Mouse (Mus musculus) midbrain, embryonic 14.5 days (tissue): ENCODE data around the gene Syne2. TPM values are rescaled to one million over a fixed set of nuclear protein-coding genes. Genes with fewer than 3 reads are reported as not detected.

Experiments used
- ATAC-seq: fragments of 200-750 bp; cut with Nextera tagmentation; 2 replicates; pipeline ENCODE4 v1.8.0; 2017; ENCODE audit warnings: moderate number of reproducible peaks, moderate library complexity; ENCODE audit not compliant: low FRiP score, low TSS enrichment
- DNase-seq: peaks from one replicate; pipeline ENCODE4 v3.0.0-alpha.2; 2015
- H3K27ac ChIP-seq: fragments of 300-500 bp; sonication (generic); replicated peaks from 2 replicates; pipeline ENCODE4 v1.5.1; 2014; ENCODE audit warnings: mild to moderate bottlenecking, low read depth, low read length, moderate library complexity
- H3K27me3 ChIP-seq: fragments of 300-500 bp; sonication (generic); 2 replicates; pipeline ENCODE4 v1.6.1; 2014; ENCODE audit warnings: low read length, control low read depth, mixed read lengths; ENCODE audit not compliant: control insufficient read depth, insufficient read depth
- H3K36me3 ChIP-seq: fragments of 300-500 bp; sonication (generic); 2 replicates; pipeline ENCODE4 v1.6.1; 2014; ENCODE audit warnings: low read length, control low read depth; ENCODE audit not compliant: control insufficient read depth, insufficient read depth
- H3K4me1 ChIP-seq: fragments of 300-500 bp; sonication (generic); 2 replicates; pipeline ENCODE4 v1.6.1; 2014; ENCODE audit warnings: mild to moderate bottlenecking, antibody characterized with exemption, low read length, control low read depth; ENCODE audit not compliant: control insufficient read depth, insufficient read depth
- H3K4me2 ChIP-seq: fragments of 300-500 bp; sonication (generic); 2 replicates; pipeline ENCODE4 v1.6.1; 2014; ENCODE audit warnings: mild to moderate bottlenecking, low read length, moderate library complexity
- H3K4me3 ChIP-seq: fragments of 300-500 bp; sonication (generic); replicated peaks from 2 replicates; pipeline ENCODE4 v1.5.1; 2014; ENCODE audit warnings: low read depth, low read length
- H3K9ac ChIP-seq: fragments of 300-500 bp; sonication (generic); replicated peaks from 2 replicates; pipeline ENCODE4 v1.6.1; 2014; ENCODE audit warnings: mild to moderate bottlenecking, low read length, moderate library complexity
- H3K9me3 ChIP-seq: fragments of 300-500 bp; sonication (generic); 2 replicates; pipeline ENCODE4 v1.6.1; 2016; ENCODE audit warnings: low read length, control low read depth, mixed read lengths; ENCODE audit not compliant: control insufficient read depth
- WGBS: fragments of 180-500 bp; shearing (Covaris S2); extraction: QIAGEN DNeasy Blood & Tissue Kit; methylation state at CpG from one replicate; pipeline ENCODE4 v1.1.7; 2014; 5-methylcytosine and 5-hydroxymethylcytosine counted together
- polyA plus RNA-seq: library from polyadenylated mRNA; unstranded; fragments of >200 nt; fragmentation: Nextera tagmentation; extraction: Ambion mirVana; gene quantifications from 2 replicates; pipeline ENCODE4 v1.2.1, GENCODE M21; 2014

The Syne2 gene
- polyA plus RNA-seq, 1 experiment from 2014 or later, result 63.5 TPM

DNA sequence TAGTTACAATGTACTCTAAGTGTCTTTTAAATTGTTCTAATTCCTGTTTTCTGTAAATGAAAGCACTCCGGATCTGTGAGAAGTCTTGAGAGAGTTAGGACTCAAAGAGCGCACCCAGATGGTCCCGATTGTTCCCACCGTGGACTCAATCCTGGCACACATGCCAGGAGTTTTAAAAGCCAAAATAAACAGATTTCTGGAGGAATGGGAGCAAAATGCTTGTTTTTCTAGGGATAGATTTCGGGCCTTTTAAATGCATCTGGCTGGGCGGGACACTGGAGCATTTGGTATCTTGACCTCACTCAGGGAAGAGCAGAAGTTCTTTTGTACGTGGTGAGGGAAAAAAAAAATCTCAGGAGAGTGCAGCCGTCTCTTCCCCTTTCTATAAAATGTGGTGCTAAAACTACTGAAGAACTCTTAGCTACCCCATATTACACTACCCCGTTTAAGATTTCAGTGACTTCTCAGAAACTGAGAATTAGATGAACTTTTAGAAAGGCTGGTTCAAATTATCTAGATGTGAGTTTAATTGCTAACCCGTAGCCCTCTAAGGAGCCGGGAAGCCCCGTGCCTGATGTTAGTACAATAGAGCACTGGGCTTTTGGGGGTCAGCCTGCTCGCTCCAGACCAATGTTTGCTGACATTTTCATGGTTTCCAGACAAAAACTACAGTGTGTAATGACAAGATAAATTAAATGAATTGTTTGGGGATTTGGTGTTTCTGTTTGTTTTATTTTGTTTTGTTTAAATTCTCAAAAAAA is 255.3 kb downstream of the Syne2 start:
- H3K27me3 ChIP-seq, result no peaks in the 10 kb centered on the region
- H3K36me3 ChIP-seq, result peaks cover 18% of the 10 kb centered on the region
- peaks cover 9% of the 10 kb centered on the region; the same call in 1 of the 2 replicates for H3K4me1 ChIP-seq
- ATAC-seq (no peak), DNase-seq (peak; percentile 24)
- H3K4me2 ChIP-seq, result peak overlapping the region; percentile 22
- H3K9ac ChIP-seq, result no peak overlapping the region
- no peaks in the 10 kb centered on the region for H3K9me3 ChIP-seq
- no peak overlapping the region for H3K4me3 ChIP-seq
- H3K27ac ChIP-seq, result no peak overlapping the region
- 10% methylated on average over 13 of the region's 13 CpGs for WGBS

DNA sequence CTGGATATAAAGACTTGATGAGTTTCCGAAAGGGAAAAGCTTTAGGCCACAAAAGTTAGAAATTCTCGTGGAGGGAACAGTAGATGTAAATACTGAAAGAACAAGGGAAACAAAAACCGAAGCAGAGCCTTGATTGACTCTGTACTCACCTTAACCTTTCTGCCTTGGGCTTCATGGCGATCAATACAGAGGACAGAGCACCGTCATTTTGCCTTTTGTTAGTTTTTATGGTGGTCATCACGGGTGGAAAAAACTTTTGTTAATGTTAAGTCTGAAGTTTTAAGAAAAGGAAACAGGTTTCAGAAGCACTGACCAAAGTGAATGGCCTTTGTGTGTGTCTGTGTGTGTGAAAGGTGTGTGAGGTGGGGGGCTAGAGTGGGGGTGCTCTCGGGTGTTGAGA is 256.0 kb downstream of the Syne2 start:
- 23% methylated on average over 7 of the region's 7 CpGs for WGBS
- Histone ChIP-seq H3K27me3 (no peaks in the 10 kb centered on the region), H3K4me1 (peaks cover 9% of the 10 kb centered on the region; the same call in 1 of the 2 replicates), H3K4me2 (no peak overlapping the region), H3K9me3 (no peaks in the 10 kb centered on the region), H3K27ac (no peak overlapping the region), H3K4me3 (no peak overlapping the region), H3K9ac (no peak overlapping the region), H3K36me3 (peaks cover 14% of the 10 kb centered on the region)
- no peak for ATAC-seq
- no peak for DNase-seq

DNA sequence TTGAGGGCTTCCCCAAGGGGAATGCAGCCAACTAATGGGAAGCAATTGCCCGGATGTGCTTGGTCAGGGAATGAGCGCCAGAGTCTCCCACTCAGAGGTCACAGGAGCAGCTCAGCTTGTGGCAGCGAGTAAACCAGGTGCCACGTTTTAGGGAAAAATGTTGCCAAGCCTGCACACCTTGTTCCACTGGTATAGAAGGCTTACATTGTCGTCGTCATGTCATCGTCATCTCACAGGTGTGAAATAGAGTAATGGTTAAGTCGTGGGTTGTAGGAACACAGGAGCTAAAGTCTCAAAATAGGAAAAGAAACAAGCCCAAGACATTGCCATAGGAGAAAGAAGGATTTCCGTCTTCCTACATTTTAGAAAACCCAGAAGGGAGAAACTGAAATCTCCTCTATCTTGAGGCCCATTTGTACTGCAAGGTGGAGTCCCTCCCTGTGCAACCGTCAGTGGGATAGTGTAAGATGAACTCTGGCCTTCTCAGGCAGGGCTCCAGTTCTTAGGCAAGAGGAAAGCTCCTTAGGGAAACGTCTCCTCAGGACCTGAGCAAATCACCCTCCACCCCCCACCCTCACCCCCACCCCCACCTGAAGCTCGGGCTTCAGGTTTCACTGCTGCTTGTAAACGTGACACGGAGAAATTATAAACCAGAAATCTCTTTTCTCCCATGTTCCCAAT is 263.1 kb downstream of the Syne2 start:
- ATAC-seq, result no peak
- no peaks in the 10 kb centered on the region for H3K9me3 ChIP-seq
- peaks cover 3% of the 10 kb centered on the region; the same call in 1 of the 2 replicates for H3K36me3 ChIP-seq
- H3K4me2 ChIP-seq, result peak overlapping the region; percentile 51
- H3K9ac ChIP-seq, result peak overlapping the region; percentile 52
- H3K4me1 ChIP-seq, result peaks cover 9% of the 10 kb centered on the region
- no peaks in the 10 kb centered on the region for H3K27me3 ChIP-seq
- peak overlapping the region; percentile 39 for H3K4me3 ChIP-seq
- peak; percentile 46 for DNase-seq
- 46% methylated on average over 14 of the region's 14 CpGs for WGBS
- peak overlapping the region; percentile 87 for H3K27ac ChIP-seq

DNA sequence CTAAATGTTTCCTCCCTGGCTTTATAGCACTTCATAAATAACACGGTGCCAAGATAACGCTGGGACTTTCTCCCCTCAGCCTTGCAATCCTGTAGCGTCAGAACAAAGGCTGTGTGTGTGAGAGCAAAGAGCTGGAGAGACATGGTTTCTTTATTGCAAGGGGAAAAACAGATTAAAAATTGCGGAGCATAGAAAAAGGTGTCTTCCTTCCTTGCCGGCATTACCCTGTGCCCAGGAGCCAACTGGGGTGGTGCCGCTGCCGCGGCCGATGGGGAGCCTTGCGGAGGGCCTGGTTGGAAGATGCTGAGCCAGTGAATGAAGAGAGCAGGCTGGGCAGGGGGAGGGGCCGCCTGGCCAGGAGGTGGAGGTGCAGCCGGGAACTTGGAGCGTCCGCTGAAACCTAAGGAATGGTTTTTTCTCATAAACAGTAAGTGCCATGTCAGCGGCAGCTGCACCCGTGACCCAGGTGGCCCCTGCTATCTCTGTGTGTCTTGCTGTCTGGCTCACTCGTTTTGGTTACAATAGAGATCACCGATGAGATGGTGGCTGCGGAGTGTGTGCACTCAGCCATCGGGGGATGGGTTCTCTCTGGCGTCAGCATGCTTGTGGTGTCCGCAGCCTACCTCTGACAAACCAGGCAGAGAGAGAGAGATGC is 263.8 kb downstream of the Syne2 start:
- peak overlapping the region; percentile 52 for H3K9ac ChIP-seq
- 6% methylated on average over 22 of the region's 22 CpGs for WGBS
- DNase-seq, result peak; percentile 88
- no peaks in the 10 kb centered on the region for H3K9me3 ChIP-seq
- H3K4me2 ChIP-seq, result peak overlapping the region; percentile 51
- peak overlapping the region; percentile 39 for H3K4me3 ChIP-seq
- no peaks in the 10 kb centered on the region for H3K27me3 ChIP-seq
- ATAC-seq, result peak; percentile 86
- H3K4me1 ChIP-seq, result peaks cover 12% of the 10 kb centered on the region
- H3K27ac ChIP-seq, result peak overlapping the region; percentile 87
- 0 out of 2 replicates have a peak, but pooled peaks cover under 1% of the 10 kb centered on the region for H3K36me3 ChIP-seq

GRCm38 (mm10) chr12:76085066-76085465 is 267.1 kb downstream of the Syne2 start:
- Histone ChIP-seq H3K9me3 (no peaks in the 10 kb centered on the region), H3K27ac (no peak overlapping the region), H3K36me3 (peaks cover 17% of the 10 kb centered on the region), H3K4me1 (peaks cover 12% of the 10 kb centered on the region), H3K9ac (no peak overlapping the region), H3K4me3 (no peak overlapping the region), H3K4me2 (no peak overlapping the region), H3K27me3 (no peaks in the 10 kb centered on the region)
- ATAC-seq (no peak), DNase-seq (no peak)
- WGBS, result 91% methylated on average over 9 of the region's 9 CpGs

GRCm38 (mm10) chr12:76085956-76086905 is 268.3 kb downstream of the Syne2 start:
- no peak overlapping the region for H3K9ac ChIP-seq
- DNase-seq (no peak), ATAC-seq (no peak)
- H3K36me3 ChIP-seq, result peaks cover 24% of the 10 kb centered on the region
- peaks cover 7% of the 10 kb centered on the region; the same call in 1 of the 2 replicates for H3K4me1 ChIP-seq
- H3K4me2 ChIP-seq, result no peak overlapping the region
- 75% methylated on average over 15 of the region's 15 CpGs for WGBS
- H3K27me3 ChIP-seq, result no peaks in the 10 kb centered on the region
- H3K9me3 ChIP-seq, result no peaks in the 10 kb centered on the region
- no peak overlapping the region for H3K27ac ChIP-seq
- no peak overlapping the region for H3K4me3 ChIP-seq

DNA sequence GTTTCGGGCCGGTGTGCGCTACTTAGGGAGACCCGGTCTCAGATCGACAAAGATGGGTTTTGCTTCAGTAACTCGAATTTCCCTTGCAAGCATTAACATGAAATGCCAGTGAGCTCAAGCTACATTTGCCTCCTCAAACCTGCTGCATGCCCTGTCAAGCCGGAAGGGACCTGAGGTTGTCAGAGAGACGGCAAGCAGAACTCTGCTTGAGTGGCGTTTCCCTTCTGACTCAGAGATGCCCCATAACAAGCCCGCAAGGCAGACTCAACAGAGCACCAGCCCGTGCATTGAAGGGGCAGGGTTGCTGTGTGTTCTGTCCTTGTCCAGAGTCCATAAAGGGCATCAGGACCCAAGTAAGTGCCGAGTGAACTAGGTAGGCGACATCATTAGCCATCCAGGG is 269.1 kb downstream of the Syne2 start:
- no peaks in the 10 kb centered on the region for H3K27me3 ChIP-seq
- no peak overlapping the region for H3K4me2 ChIP-seq
- H3K9ac ChIP-seq, result no peak overlapping the region
- H3K4me1 ChIP-seq, result peaks cover 7% of the 10 kb centered on the region; the same call in 1 of the 2 replicates
- WGBS, result 83% methylated on average over 13 of the region's 13 CpGs
- H3K36me3 ChIP-seq, result peaks cover 28% of the 10 kb centered on the region
- ATAC-seq (no peak), DNase-seq (no peak)
- no peaks in the 10 kb centered on the region for H3K9me3 ChIP-seq
- H3K4me3 ChIP-seq, result no peak overlapping the region
- no peak overlapping the region for H3K27ac ChIP-seq
